Mouse (Mus musculus) kidney, adult 2 months (tissue): ENCODE measurements around the gene Peli2.

ENCODE experiments used
- CTCF ChIP-seq: fragments of 200-500 bp; conservative IDR thresholded peaks from 2 replicates; pipeline ENCODE4 v1.5.1; 2011; ENCODE audit warnings: low read depth, mild to moderate bottlenecking, control low read depth, low read length, moderate library complexity, mixed read lengths; ENCODE audit not compliant: insufficient read depth, insufficient read length
- POLR2A ChIP-seq: fragments of 200-500 bp; IDR thresholded peaks from one replicate; pipeline ENCODE4 v1.6.1; 2011; ENCODE audit warnings: low read depth, low read length, control low read depth

DNA sequence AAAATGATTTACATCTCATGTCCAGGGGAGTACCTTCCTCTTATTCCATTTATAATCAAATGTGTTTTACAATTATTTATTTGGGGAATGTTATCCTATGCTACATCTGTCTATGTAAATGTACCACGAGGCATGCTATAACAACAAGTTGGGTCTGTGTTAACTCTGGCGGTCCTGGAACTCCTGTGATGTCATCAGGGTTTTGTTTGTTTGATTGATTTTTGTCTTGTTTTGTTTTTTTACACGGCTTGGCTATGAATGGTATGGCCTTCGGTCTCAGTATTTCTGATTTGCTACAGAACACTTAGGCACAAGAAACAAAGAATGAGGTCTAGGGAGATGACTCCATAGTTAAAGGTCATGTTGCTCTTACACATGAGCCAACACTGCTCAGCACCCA lies 48.5 kb upstream of the Peli2 start:
- TF ChIP-seq POLR2A (no peak), CTCF (no peak)
